Mouse (Mus musculus): ENCODE data around the gene Ssh2. TPM values are rescaled to one million over a fixed set of nuclear protein-coding genes. Genes with fewer than 3 reads are reported as not detected.

Ssh2 gene
- polyA plus RNA-seq, 1 experiment from 2014 or later, result 3.0 TPM

DNA sequence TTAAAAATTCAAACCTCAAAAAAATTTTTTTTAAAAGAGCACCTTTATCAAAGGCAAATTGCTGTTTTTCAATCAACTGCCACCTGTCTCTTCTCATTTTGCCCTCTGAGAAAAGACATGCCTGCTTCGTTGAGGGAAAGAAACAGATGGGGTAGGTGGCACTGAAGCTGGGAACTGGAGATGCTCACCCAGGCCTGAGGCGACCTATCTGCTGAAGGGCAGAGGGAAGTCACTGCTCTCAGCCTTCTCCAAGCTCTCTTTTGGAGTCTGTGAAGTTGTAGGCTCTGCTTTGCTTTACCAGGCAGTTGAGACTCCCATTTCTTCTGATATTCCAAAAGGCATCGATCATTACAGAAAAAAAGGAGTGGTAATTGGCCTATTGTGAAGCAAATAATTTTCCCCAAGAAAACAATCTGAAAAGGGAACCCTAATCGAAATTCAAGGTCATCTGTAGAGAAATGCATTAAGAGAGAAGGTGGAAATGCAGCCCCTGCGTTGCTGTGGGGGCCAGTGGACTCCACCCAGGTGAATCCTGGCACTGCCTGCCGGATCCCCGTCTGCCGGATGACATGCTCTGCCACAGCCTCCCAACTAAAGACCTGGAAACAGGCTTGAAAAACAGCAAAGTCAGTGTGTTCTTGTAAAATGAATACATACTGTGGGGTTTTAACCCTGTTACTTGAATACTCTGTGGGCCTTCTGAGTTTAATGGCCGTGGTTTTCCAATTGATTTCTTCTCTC is 239.9 kb downstream of the Ssh2 start:
- Histone ChIP-seq H3K4me2 (replicated peaks; ENCODE audit: low read depth) (no peak overlapping the region), H3K27ac (replicated peaks) (no peak overlapping the region), H3K27me3 (ENCODE audit: control insufficient read depth, insufficient read depth, low read length) (no peaks in the 10 kb centered on the region), H3K36me3 (ENCODE audit: control insufficient read depth, insufficient read depth, low read length) (peaks cover 8% of the 10 kb centered on the region; the same call in 1 of the 2 replicates), H3K9me3 (ENCODE audit: control insufficient read depth, low read length) (no peaks in the 10 kb centered on the region), H3K4me3 (ENCODE audit: low read depth, low read length) (no peak overlapping the region), H3K9ac (ENCODE audit: low read length) (no peak overlapping the region), H3K4me1 (replicated peaks; ENCODE audit: control insufficient read depth, insufficient read depth) (no peaks in the 10 kb centered on the region)
- TF ChIP-seq CTCF (IDR thresholded peaks at IDR 0.05; ENCODE audit: low read depth), result no peak
- no peak for TF ChIP-seq EP300 (optimal IDR thresholded peaks at IDR 0.05)
- no peak for DNase-seq (ENCODE audit: low spot score)
- 86% methylated on average over 9 of the region's 9 CpGs for WGBS
- no peak for ATAC-seq (ENCODE audit: low FRiP score, low TSS enrichment)

DNA sequence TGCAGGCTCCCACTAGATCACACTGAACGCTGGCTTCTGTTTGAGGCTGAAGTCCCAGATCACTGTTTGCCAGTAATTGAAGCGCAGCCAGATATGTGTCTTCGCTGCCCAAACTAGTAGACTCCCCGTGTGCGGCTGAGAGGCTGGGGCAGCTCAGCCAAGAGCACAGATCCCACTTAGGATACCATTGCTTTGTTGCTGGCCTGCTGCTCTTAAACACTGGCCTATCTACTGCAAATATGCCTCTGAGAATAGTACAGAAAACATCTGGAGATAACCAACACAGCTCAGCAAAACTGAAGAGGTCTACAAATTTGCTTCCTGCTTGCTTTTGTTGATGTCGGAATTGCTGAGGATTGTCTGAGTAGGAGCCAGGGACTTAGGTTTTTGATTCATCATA is 240.8 kb downstream of the Ssh2 start:
- Histone ChIP-seq H3K9ac (ENCODE audit: low read length) (no peak overlapping the region), H3K4me2 (replicated peaks; ENCODE audit: low read depth) (no peak overlapping the region), H3K9me3 (ENCODE audit: control insufficient read depth, low read length) (no peaks in the 10 kb centered on the region), H3K4me3 (ENCODE audit: low read depth, low read length) (no peak overlapping the region), H3K36me3 (ENCODE audit: control insufficient read depth, insufficient read depth, low read length) (peaks cover 8% of the 10 kb centered on the region; the same call in 1 of the 2 replicates), H3K4me1 (replicated peaks; ENCODE audit: control insufficient read depth, insufficient read depth) (peaks cover 1% of the 10 kb centered on the region; the same call in 1 of the 2 replicates), H3K27me3 (ENCODE audit: control insufficient read depth, insufficient read depth, low read length) (no peaks in the 10 kb centered on the region), H3K27ac (replicated peaks) (no peak overlapping the region)
- WGBS, result 45% methylated on average over 6 of the region's 6 CpGs
- no peak for TF ChIP-seq EP300 (optimal IDR thresholded peaks at IDR 0.05)
- no peak for TF ChIP-seq CTCF (IDR thresholded peaks at IDR 0.05; ENCODE audit: low read depth)
- DNase-seq (ENCODE audit: low spot score), result no peak
- ATAC-seq (ENCODE audit: low FRiP score, low TSS enrichment), result no peak

DNA sequence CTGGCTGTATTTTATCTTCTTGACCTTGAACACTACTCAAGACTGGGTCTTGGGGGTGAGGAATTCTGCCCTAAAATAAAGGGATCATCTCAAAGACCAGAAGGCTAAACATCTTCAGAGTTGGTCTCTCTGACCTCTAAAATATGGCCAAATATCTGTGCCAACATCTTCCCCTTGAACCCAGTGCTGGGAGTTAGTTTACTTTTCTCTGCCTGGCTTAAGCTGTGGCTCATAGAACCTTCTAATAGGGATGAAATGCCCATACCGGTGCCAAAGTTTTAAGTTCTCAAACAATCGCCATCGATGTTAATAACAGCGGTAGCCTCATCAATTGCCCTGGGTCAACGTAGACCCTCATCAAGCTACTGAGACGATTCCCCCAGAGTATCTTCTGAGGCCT is 245.8 kb downstream of the Ssh2 start:
- Histone ChIP-seq H3K27me3 (ENCODE audit: control insufficient read depth, insufficient read depth, low read length) (no peaks in the 10 kb centered on the region), H3K4me1 (replicated peaks; ENCODE audit: control insufficient read depth, insufficient read depth) (peaks cover 3% of the 10 kb centered on the region; the same call in 1 of the 2 replicates), H3K4me2 (replicated peaks; ENCODE audit: low read depth) (peak overlapping the region; percentile 98), H3K4me3 (ENCODE audit: low read depth, low read length) (peak overlapping the region; percentile 51), H3K9ac (ENCODE audit: low read length) (peak overlapping the region; percentile 53), H3K27ac (replicated peaks) (no peak overlapping the region), H3K36me3 (ENCODE audit: control insufficient read depth, insufficient read depth, low read length) (no peaks in the 10 kb centered on the region), H3K9me3 (ENCODE audit: control insufficient read depth, low read length) (no peaks in the 10 kb centered on the region)
- ATAC-seq (ENCODE audit: low FRiP score, low TSS enrichment) (no peak), DNase-seq (ENCODE audit: low spot score) (no peak)
- TF ChIP-seq CTCF (IDR thresholded peaks at IDR 0.05; ENCODE audit: low read depth), result no peak
- TF ChIP-seq EP300 (optimal IDR thresholded peaks at IDR 0.05), result no peak
- 5% methylated on average over 6 of the region's 6 CpGs for WGBS

DNA sequence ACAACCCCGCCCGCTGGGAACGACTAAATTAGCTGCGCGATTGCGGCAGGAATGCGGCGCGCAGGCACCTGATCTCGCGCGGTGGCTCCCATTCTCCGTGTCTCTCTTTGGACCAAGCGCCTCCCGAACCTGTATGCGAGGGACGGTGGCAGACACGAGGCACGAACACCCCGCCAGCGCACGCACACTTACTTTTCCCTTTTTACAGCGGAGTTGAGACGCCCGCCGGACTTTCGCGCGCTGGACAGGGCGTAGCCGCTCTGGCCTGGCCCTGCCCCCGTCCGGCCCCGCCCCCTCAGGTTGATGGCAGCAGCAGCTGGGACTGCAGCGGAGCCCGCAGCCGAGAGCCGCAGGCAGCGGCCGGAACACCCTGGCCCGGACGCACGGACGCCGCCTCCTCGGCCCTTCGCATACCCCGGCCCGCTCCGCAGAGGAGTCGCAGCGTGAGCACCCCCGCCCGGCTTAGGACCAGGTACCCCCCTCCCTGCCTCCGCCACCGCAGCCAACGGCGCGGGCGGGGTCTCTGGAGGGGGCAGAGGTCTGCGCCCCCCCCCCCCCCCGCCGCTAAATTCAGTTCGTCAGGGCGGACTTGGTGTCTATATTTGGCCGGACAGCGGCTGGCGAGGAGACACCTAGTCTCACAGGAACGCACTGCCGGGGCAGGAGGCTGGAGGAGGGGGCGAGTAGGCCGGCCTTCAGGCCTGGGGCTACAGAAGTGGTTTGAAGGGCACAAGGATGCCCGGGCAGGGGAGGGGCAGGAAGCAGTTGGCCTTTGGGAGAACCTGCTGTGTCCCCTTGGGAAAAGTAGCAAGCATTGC is 246.4 kb downstream of the Ssh2 start, which contains the start of gene Coro6:
TSS of gene Coro6 (plus strand) at position 129 of the 818 bp plus-strand sequence.
- Histone ChIP-seq H3K4me1 (replicated peaks; ENCODE audit: control insufficient read depth, insufficient read depth) (peaks cover 3% of the 10 kb centered on the region; the same call in 1 of the 2 replicates), H3K36me3 (ENCODE audit: control insufficient read depth, insufficient read depth, low read length) (no peaks in the 10 kb centered on the region), H3K9me3 (ENCODE audit: control insufficient read depth, low read length) (no peaks in the 10 kb centered on the region), H3K4me2 (replicated peaks; ENCODE audit: low read depth) (peak within 1 kb of the TSS; percentile 98), H3K4me3 (ENCODE audit: low read depth, low read length) (peak within 1 kb of the TSS; percentile 51), H3K27ac (replicated peaks) (no peak within 1 kb of the TSS), H3K27me3 (ENCODE audit: control insufficient read depth, insufficient read depth, low read length) (no peaks in the 10 kb centered on the region), H3K9ac (ENCODE audit: low read length) (peak within 1 kb of the TSS; percentile 53)
- DNase-seq (ENCODE audit: low spot score), result peak; percentile 85
- no peak for TF ChIP-seq EP300 (optimal IDR thresholded peaks at IDR 0.05)
- 1% methylated on average over 63 of the region's 73 CpGs for WGBS
- peak; percentile 74 for ATAC-seq (ENCODE audit: low FRiP score, low TSS enrichment)

DNA sequence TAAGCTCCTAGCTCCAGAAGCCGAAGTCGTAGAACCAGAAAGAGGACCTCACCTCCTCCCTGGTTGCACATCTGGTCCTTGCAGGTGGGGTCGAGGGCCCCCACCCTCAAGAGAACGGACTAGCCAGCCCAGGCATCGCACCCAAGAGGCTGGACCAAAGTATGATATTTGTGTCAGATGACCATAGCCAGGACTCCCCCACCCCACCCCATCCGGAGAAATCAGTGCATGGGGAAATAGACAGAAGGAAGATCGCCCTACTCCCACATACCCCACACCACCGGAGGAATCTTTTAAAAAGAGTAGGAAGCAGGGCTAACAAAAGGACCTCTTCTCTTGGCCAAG is 247.0 kb downstream of the Ssh2 start:
- WGBS, result 45% methylated on average over 8 of the region's 8 CpGs
- Histone ChIP-seq H3K4me2 (replicated peaks; ENCODE audit: low read depth) (peak overlapping the region; percentile 98), H3K9me3 (ENCODE audit: control insufficient read depth, low read length) (no peaks in the 10 kb centered on the region), H3K36me3 (ENCODE audit: control insufficient read depth, insufficient read depth, low read length) (no peaks in the 10 kb centered on the region), H3K27me3 (ENCODE audit: control insufficient read depth, insufficient read depth, low read length) (no peaks in the 10 kb centered on the region), H3K4me1 (replicated peaks; ENCODE audit: control insufficient read depth, insufficient read depth) (peaks cover 3% of the 10 kb centered on the region; the same call in 1 of the 2 replicates), H3K27ac (replicated peaks) (no peak overlapping the region), H3K9ac (ENCODE audit: low read length) (no peak overlapping the region; the same call in 1 of the 2 replicates), H3K4me3 (ENCODE audit: low read depth, low read length) (peak overlapping the region; percentile 51)
- ATAC-seq (ENCODE audit: low FRiP score, low TSS enrichment) (no peak), DNase-seq (ENCODE audit: low spot score) (no peak)
- TF ChIP-seq EP300 (optimal IDR thresholded peaks at IDR 0.05), result no peak
- no peak for TF ChIP-seq CTCF (IDR thresholded peaks at IDR 0.05; ENCODE audit: low read depth)
